Mouse (Mus musculus) gastrocnemius, adult 8-10 months (tissue): Measurements from ENCODE around the gene Actg2. TPM values are rescaled to one million over a fixed set of nuclear protein-coding genes. Genes with fewer than 3 reads are reported as not detected.

Experiments used
- DNase-seq, 2 experiments: peaks; one replicate each; pipeline ENCODE4 v3.0.0; 2022; ENCODE audit warnings: low spot score in 2 of 2
- total RNA-seq, 4 experiments: library from RNA; stranded (reverse); gene quantifications; 2 replicates each; pipeline ENCODE4 v1.2.4; 2022

The Actg2 gene
- total RNA-seq, 4 experiments from 2014 or later = 0.39 to 0.73 (median 0.55) TPM

DNA sequence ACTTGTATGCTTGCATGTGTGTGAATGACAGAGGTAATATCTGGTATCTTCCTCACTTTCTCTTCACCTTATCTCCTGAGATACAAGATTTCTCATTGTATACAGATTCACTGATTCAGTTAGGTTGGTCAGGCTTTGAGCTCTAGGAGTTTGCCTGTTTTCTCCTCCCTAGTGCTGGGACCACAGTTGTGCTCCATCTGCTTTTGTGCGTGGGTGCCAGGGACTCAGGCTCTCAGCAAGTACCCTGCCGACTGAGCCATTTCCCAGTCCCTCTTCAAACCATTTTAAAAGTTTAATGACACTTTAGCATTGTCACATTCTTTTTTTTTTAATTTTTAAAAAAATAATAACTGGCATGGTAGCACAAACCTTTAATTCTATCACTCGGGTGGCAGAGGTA, 20.9 kb downstream of the Actg2 start:
- DNase-seq = no peak

DNA sequence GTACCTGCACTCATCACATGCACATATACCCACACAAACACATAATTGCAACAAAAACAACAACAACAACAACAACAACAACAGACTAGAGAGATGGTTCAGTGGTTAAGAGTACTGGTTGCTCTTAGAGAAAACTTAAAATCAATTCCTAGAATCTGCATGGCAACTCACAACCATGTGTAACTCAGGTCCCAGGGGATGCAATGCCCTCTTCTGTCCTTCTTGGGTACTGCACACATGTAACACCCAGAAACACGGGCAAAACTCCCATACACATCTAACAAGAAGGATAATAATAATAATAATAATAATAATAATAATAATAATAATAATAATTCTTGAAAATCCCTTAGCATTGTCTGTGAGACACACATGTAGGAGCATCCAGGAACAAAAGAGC, 23.6 kb downstream of the Actg2 start:
- peak; percentile 37 to 46 for DNase-seq

DNA sequence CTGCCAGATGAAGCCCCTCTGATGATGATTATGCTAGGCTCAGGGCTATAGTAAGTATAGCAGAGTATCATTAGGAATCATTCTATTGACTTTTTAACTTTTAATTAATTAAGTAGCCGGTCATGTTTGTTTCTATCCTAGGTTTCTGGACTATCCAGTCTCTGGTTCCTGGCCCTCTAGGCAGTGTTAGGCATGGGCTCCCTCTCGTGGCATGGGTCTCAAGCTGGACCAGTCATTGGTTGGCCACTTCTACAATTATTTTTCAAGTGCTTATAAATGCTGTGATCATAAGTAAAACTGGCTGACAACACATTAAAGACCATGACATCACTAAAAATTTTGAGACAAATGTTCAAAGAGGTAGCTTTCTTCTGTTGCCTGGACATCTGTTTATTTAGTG, 25.9 kb downstream of the Actg2 start:
- DNase-seq = no peak

DNA sequence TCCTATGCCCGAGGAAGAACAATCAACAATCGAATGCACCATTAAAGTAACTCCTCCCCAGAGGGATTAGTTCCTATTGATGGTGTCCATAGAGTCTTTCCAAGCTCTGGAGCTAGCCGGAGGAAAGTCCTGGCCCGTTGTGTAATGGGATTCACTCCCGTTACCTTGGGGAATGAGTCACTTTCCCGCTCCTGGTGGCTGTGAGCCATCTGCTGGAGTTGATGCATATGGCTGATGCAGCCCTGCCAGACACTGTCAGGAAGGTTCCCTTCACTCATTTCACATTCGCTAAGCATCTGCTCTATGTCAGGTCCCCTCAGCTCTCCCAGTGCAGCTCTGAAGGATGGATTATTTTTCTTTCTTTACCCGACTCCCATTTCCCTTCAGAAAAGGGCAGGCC, 26.6 kb downstream of the Actg2 start:
- no peak for DNase-seq

DNA sequence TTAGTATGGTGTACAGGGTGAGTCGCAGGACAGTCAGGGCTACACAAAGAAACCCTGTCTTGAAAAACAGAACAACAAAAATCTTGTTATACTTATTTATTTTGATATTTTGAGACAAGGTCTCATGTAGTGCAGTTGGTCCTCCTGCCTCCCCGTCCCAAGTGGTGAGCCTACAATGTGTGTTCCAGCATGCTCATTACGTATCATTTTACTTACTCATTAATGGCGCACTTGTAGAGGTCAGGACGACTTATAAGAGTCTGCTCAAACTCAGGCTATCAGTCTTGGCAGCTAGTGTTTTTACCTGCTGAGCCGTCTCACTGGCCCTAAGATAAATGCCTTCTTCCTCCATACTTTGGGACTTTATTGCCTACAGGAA, 28.9 kb downstream of the Actg2 start:
- DNase-seq = no peak

GRCm38 (mm10) chr6:83506258-83507167, 29.6 kb downstream of the Actg2 start, which contains the start of gene Dguok:
Gene Dguok (minus strand): TSS chr6:83506969.
- peak; percentile 91 to 96 for DNase-seq

DNA sequence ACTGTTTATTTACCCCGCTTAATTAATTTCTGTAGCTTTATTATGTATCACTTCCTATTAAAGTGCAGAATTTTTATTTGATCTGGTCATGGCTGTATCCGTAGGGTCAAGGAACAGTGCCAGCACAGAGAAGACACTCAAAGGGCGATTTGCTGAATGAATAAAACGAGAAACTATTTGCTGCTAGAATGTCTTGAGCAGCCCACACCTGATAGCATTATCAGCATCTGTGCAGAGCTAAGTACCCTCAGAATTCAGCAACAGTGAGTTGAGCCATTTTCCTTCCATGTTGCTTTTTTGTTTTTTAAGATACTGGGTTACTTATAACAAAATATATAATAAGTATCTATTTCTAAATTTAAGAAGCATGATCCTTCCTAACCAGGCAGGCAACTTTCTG, 30.5 kb downstream of the Actg2 start:
- no peak for DNase-seq

- DNase-seq = no peak
These were observed 32.7 kb downstream of the Actg2 start for GRCm38 (mm10) chr6:83503361-83503760.

DNA sequence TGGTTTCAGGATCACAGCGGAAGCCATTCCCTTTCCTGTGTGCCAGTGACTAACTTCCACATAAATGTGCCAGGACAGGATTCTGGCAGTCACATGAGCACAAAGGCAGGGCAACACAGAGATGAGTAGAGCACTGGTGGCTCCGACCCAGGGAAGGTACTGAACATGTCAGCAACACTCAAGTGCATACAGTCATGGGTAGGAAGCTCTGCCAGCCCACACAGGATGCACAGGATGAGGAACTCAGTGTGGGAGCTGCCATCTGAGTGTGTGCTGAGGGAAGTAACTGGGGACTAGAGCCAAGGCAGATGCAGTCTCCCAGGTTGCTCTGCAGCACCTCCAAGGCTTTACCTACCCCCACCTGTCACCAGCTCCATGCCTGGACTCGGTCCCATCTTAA, 33.4 kb downstream of the Actg2 start:
- DNase-seq = no peak

- no peak for DNase-seq
These were observed 34.3 kb downstream of the Actg2 start for GRCm38 (mm10) chr6:83501524-83502310.

- no peak for DNase-seq
These were observed 35.6 kb downstream of the Actg2 start for GRCm38 (mm10) chr6:83500462-83500861.

DNA sequence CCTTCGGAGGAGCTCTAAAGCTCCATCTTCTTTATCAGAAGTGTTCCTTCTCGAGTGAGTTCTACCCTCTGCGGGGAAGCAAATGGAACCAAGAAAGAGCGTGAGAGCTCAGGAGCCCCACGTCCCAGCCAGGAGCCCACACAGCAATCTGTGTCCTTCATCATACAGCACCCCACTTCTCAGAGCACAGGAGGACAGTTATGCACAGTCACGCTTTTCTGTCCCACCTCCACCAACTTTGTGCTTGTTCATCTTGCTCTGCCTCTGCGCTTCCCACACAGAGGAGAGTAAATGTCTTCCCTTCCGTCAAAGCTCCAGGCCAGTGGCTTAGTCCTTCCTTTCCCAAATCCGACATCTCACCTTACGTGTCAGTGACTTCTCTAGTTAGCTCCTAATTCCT, 37.0 kb downstream of the Actg2 start:
- DNase-seq = no peak

- DNase-seq = no peak
These were observed 39.0 kb downstream of the Actg2 start for GRCm38 (mm10) chr6:83496753-83497710.

DNA sequence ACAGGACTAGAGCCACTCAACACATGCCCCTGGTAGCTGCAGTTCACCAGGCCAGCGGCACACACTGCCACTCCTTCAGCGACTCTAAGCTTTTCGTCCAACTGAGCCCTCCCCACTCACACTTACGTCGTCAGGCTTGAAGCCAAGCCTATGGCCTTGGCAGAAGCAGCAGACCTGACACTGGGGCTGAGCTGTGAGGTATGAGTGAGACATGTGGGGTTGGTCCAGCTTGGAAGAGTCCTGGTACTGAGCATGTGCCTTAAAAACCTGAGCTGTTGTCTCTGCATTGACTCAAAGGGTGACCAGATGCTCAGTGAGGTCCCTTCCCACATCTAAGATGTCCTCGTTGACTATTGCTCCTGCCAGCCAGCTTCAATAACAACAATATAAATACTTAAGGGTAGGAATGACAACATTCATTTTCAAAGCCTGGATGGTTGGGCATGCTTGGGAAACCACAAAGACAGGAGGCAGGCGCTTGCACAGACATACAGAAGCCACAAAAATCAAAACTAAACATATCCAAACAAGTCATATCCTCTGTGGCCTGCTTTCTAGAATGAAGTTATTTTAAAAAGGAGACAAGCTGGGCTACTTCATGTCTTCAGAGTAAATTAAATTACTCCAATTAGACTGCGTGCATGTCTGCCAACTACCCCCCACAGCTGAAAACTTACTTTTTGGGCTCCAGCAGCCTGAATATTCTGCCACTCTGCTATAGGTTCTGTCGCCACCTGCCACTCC, 39.9 kb downstream of the Actg2 start:
- peak; percentile 20 to 46 for DNase-seq

- DNase-seq = no peak
These were observed 45.4 kb downstream of the Actg2 start for GRCm38 (mm10) chr6:83490622-83491021.

DNA sequence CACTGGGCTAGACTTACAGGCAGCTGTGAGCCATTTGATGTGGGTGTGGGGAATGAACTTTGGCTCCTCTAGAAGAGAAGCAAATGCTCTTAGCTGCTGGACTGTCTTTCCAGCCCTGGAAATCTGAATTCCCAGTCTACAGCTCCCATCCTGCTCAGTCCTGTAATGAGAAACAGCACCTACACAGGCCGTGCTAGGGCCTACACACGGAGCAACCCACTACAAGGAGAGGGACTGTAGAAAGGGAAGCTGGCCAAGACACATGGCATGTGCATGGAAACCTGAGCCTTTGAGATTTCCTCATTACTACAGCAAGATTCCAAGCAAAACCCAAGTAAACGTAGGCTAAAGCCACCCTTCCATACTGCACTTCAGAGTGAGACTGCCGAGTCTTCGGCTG, 47.9 kb downstream of the Actg2 start:
- no peak for DNase-seq

GRCm38 (mm10) chr6:83487298-83487697, 48.8 kb downstream of the Actg2 start:
- peak; percentile 60 to 74 for DNase-seq

DNA sequence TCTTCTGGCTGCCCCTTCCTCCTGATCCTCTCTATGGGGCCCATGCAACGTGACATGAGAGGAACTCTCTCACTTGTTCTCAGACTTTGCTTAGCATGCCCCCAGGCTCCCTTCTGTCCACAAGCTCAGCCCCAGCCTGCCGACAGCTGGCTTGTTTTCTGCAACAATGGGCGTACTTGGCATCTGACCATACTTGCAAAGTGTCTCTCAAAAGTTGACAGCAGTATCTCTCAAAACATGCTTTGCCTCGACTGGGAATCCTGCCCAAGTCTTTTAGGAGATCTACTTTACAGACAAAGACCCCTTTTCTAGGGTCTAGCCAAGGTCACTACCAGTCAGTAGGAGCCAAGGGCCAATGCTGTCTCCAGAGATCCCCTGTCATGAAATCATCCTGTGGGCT, 50.2 kb downstream of the Actg2 start:
- DNase-seq = no peak

GRCm38 (mm10) chr6:83483776-83484175, 52.3 kb downstream of the Actg2 start:
- DNase-seq = peak; percentile 38 to 47

DNA sequence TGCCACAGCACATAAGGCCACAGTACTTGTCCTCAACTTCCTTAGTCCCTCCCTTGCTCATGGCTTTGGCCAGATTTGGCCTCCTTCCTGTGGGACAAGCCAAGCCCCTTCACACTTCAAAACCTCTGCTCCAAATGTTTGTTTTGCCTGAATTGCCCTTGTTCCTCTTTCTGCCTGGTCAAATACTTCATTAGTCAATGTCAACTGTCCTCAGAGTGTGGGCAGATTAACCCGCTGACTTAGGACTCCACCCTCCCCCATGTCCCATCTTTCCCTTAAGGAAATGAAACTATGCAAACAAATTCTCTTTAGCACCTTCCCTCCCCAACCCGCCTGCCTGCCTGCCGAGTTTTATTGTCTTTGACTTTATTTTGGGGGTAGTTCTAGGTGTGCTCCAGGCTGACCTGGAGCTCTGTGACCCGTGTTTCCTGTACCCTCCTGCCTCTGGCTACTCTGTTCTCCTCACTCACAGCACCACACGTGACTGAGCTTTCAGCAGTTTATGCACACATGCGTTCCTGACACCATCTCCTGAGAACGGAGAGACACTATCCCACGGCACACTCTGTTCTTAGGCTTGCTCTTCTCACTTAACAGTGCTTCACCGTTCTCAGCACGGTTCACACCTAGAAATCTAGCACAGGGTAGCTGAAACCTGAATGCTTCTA, 53.5 kb downstream of the Actg2 start:
- no peak for DNase-seq
